Mouse (Mus musculus) limb, embryonic 10.5 days (tissue): Measurements from ENCODE around the gene Dcbld2. TPM values are rescaled to one million over a fixed set of nuclear protein-coding genes. Genes with fewer than 3 reads are reported as not detected.
"Not testable (repeated sequence)": the region's sequence is repeated elsewhere in the genome, so short reads cannot be mapped to it uniquely, and the experiment has no call there.

Source experiments
- DNase-seq: peaks from one replicate; pipeline ENCODE4 v3.0.0-alpha.2; 2017; ENCODE audit warnings: low spot score
- H3K27ac ChIP-seq: fragments of 300-500 bp; sonication (generic); 2 replicates; pipeline ENCODE4 v1.5.1; 2016; ENCODE audit warnings: mild to moderate bottlenecking
- H3K27me3 ChIP-seq: fragments of 300-500 bp; sonication (generic); 2 replicates; pipeline ENCODE4 v1.6.1; 2016; ENCODE audit warnings: low read depth, mild to moderate bottlenecking; ENCODE audit not compliant: poor library complexity, severe bottlenecking
- H3K36me3 ChIP-seq: fragments of 300-500 bp; sonication (generic); 2 replicates; pipeline ENCODE4 v1.6.1; 2016; ENCODE audit warnings: mild to moderate bottlenecking, moderate library complexity
- H3K4me1 ChIP-seq: fragments of 300-500 bp; sonication (generic); 2 replicates; pipeline ENCODE4 v1.6.1; 2016
- H3K4me3 ChIP-seq: fragments of 300-500 bp; sonication (generic); 2 replicates; pipeline ENCODE4 v1.5.1; 2016; ENCODE audit warnings: mild to moderate bottlenecking, moderate library complexity
- H3K9me3 ChIP-seq: fragments of 300-500 bp; sonication (generic); replicated peaks from 2 replicates; pipeline ENCODE4 v1.6.1; 2016; ENCODE audit warnings: mild to moderate bottlenecking
- WGBS: fragments of 180-500 bp; shearing (Covaris S2); methylation state at CpG from one replicate; pipeline ENCODE4 v1.1.7; 2016; 5-methylcytosine and 5-hydroxymethylcytosine counted together
- polyA plus RNA-seq: library from polyadenylated mRNA; unstranded; fragments of >200 nt; fragmentation: Nextera tagmentation; extraction: Ambion mirVana; gene quantifications from 2 replicates; pipeline ENCODE4 v1.2.1, GENCODE M21; 2016

Gene Dcbld2
- polyA plus RNA-seq, 1 experiment from 2014 or later: 7.0 TPM

DNA sequence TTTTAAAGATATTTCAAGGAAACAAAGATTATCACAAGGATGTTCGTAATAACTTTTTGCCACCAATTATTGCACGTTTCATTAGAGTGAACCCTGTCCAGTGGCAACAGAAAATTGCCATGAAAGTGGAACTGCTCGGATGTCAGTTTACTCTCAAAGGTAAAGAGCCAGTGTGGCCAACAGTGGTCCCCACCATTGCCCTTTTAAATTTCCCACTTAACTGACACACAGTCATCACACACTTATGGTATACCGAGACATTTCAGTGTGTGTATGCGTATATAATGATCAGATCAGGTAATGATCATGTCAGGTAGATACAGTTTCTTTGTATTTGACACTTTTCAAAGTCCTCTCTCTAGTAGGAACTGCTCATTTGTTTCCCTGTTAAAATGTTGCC is 46.9 kb downstream of the Dcbld2 start:
- Histone ChIP-seq H3K9me3 (no peaks in the 10 kb centered on the region), H3K27ac (no peak overlapping the region), H3K27me3 (no peaks in the 10 kb centered on the region), H3K36me3 (peaks cover 60% of the 10 kb centered on the region), H3K4me3 (no peak overlapping the region), H3K4me1 (no peaks in the 10 kb centered on the region)
- 90% methylated on average over 5 of the region's 5 CpGs for WGBS
- no peak for DNase-seq

DNA sequence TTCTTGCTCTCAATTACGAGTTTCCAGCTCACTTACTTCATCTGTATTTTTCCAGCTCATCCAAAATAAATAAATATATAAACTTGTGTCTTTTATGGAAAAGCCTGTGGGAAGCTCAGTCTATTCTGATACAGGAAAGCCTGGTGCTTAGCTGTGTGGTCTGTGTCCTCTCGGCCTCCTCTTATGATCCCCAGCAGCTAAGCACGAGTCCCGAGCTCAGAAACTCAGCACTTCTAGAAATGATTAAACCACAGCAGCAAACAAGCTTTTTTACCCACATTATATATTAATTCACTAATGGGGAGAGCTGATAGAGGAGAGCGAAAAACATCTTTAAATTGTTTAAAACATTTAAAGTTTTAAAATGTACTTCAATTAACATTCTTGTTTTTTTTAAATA is 48.2 kb downstream of the Dcbld2 start:
- DNase-seq: no peak
- H3K9me3 ChIP-seq: no peaks in the 10 kb centered on the region
- H3K27ac ChIP-seq: no peak overlapping the region
- no peaks in the 10 kb centered on the region for H3K4me1 ChIP-seq
- WGBS: 95% methylated on average over 5 of the region's 5 CpGs
- peaks cover 61% of the 10 kb centered on the region for H3K36me3 ChIP-seq
- H3K27me3 ChIP-seq: no peaks in the 10 kb centered on the region
- no peak overlapping the region for H3K4me3 ChIP-seq

DNA sequence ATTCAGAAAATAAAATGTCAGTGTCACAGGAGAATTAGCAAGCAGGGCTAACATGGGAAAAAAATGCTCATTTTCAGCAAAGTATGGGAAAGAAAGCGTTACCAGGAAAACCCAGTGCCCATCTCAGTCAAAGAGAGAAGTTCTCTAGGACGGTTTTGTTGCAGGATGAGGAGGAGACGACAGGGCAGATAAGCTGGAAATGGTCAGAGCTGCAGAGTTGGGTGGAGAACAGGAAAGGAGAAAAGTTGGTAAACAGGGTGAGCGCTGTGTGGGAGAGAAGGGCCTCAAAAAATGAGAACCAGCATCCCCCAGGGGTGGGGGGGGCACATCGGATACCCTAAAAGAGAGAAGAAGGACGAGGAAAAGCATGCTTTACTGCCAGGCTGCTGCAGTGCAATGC is 48.7 kb downstream of the Dcbld2 start:
- no peaks in the 10 kb centered on the region for H3K27me3 ChIP-seq
- peaks cover 59% of the 10 kb centered on the region for H3K36me3 ChIP-seq
- no peaks in the 10 kb centered on the region for H3K4me1 ChIP-seq
- WGBS: 88% methylated on average over 6 of the region's 6 CpGs
- H3K27ac ChIP-seq: no peak overlapping the region
- no peaks in the 10 kb centered on the region for H3K9me3 ChIP-seq
- no peak for DNase-seq
- H3K4me3 ChIP-seq: no peak overlapping the region

DNA sequence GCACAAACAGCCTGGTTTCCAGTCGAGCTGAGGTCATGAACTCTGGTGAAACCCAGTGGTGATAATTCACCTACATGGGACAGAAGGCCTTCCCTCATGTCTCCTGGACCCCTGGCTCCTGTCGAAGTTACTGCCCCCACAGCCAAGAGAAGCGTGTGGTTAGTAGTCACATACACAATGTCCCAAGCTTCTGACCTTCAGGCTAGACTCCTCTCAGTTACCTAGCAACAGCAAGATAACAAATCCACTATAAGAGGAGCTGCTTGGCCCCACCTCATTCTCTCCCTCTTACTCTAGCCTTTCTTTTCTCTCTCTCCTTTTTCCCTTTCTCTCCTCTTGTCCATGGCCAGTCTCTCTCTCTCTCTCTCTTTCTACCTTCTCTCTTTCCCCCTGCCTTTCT is 51.7 kb downstream of the Dcbld2 start:
- DNase-seq, H3K9me3 ChIP-seq, H3K4me1 ChIP-seq, H3K4me3 ChIP-seq, H3K27ac ChIP-seq, H3K27me3 ChIP-seq: not testable (repeated sequence)
- 37% methylated on average over 3 of the region's 3 CpGs for WGBS
- H3K36me3 ChIP-seq: peaks cover 76% of the 10 kb centered on the region

DNA sequence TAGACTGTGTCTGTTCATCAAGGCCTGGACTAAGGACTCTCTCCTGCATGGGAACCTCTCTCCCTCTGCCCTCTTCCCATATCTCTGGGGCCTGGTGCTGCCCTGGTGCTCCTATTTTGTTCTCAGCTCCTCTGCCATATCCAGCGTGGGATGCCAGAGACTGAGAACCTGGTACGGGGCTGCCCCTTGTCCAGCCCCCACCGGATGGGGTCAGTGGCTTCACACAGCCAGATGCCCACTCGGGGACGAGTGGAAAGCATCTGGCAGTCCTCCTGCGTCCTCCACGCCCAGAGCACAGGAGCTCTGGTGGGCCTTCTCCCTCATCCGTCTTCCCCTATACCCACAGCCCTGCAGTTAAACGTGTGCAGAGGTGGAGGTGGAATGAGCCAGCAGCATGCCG is 52.1 kb downstream of the Dcbld2 start:
- Histone ChIP-seq H3K4me1 (no peaks in the 10 kb centered on the region), H3K9me3 (no peaks in the 10 kb centered on the region), H3K36me3 (peaks cover 80% of the 10 kb centered on the region), H3K27ac (no peak overlapping the region), H3K4me3 (no peak overlapping the region), H3K27me3 (no peaks in the 10 kb centered on the region)
- 83% methylated on average over 10 of the region's 10 CpGs for WGBS
- DNase-seq: no peak

DNA sequence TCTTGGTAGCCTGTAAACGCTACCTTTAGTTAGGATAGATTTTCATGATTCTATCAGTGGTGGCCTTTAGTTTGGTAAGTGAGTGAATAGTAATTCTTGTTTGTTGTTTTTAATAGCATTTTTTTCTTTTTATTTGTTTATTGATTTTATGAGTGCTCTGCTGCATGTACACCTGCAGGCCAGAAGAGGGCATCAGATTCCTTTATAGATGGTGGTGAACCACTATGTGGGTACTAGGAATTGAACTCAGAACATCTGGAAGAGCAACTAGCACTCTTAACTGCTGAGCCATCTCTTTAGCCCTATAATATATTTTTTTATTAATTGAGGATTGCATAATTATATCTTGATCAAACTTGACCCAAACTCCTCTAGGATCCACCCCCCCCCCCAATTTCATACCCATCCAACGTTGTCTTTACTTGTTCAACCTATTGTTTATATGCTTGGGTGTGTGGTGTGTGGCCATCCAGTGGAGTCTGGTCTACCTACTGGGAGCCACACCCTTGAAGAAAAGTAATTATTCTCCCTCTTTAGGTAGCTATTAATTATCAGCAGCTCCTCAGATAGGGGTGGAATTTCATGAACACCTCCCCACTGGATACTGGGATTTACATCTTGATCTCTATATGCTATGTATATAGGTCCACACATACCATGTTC is 53.7 kb downstream of the Dcbld2 start:
- WGBS: 93% methylated on average over 2 of the region's 2 CpGs
- H3K4me1 ChIP-seq: no peaks in the 10 kb centered on the region
- H3K27ac ChIP-seq: no peak overlapping the region
- H3K36me3 ChIP-seq: peaks cover 90% of the 10 kb centered on the region
- no peak for DNase-seq
- H3K9me3 ChIP-seq: no peaks in the 10 kb centered on the region
- H3K27me3 ChIP-seq: no peaks in the 10 kb centered on the region
- no peak overlapping the region for H3K4me3 ChIP-seq

DNA sequence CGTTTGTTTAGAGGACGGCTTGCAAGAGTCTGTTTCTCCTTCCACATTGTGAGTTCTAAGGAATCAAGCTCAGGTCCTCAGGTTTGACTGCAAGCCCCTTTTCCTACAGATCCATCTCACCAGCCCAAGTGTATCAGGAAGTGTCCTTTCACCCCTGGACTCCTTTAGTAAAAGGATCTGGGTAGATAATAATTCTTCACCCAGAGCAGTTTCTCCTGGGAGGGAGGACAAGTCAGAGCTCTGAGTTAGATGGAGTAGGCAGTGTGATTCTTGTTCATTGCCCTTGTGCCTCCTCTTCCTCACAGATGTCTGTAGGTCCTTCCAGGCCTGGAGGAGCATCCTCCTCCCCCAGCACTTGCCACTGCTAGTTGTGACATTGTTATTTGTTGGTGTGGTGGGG is 54.3 kb downstream of the Dcbld2 start:
- H3K9me3 ChIP-seq: no peaks in the 10 kb centered on the region
- 98% methylated on average over 2 of the region's 2 CpGs for WGBS
- peaks cover 90% of the 10 kb centered on the region for H3K36me3 ChIP-seq
- DNase-seq: no peak
- H3K27ac ChIP-seq: no peak overlapping the region
- no peaks in the 10 kb centered on the region for H3K27me3 ChIP-seq
- no peak overlapping the region for H3K4me3 ChIP-seq
- no peaks in the 10 kb centered on the region for H3K4me1 ChIP-seq

DNA sequence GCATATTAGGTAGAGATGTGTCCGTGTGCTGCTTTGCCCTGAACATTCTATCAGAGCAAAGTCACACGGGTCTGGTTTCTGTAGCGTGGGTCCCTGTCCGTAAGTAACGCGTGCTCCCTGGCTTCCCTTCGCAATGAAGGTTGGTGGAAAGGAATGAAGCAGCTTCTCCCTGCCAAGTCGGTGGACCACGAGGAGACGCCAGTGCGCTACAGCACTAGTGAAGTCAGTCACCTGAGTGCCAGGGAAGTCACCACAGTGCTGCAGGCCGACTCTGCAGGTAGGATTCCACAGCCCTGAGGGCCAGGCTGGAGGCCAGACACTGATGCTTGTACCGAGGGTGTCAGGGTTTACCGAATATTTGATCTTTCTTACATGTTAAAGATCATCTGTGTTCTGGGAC is 55.8 kb downstream of the Dcbld2 start:
- WGBS: 95% methylated on average over 14 of the region's 14 CpGs
- Histone ChIP-seq H3K4me3 (no peak overlapping the region), H3K36me3 (peaks cover 87% of the 10 kb centered on the region), H3K9me3 (no peaks in the 10 kb centered on the region), H3K27me3 (no peaks in the 10 kb centered on the region), H3K4me1 (no peaks in the 10 kb centered on the region), H3K27ac (no peak overlapping the region)
- no peak for DNase-seq

DNA sequence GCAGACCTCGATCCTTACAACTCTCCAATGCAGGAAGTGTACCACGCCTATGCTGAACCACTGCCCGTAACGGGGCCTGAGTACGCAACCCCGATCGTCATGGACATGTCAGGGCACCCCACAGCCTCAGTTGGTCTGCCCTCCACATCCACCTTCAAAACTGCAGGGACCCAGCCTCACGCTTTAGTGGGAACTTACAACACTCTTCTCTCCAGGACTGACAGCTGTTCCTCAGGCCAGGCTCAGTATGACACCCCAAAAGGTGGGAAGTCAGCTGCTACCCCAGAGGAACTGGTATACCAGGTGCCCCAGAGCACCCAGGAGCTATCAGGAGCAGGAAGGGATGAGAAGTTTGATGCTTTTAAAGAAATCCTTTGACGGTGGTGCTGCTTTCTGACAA is 57.2 kb downstream of the Dcbld2 start:
- Histone ChIP-seq H3K27me3 (no peaks in the 10 kb centered on the region), H3K4me1 (no peaks in the 10 kb centered on the region), H3K9me3 (no peaks in the 10 kb centered on the region), H3K4me3 (no peak overlapping the region), H3K27ac (no peak overlapping the region), H3K36me3 (peaks cover 84% of the 10 kb centered on the region)
- no peak for DNase-seq
- 94% methylated on average over 9 of the region's 9 CpGs for WGBS

DNA sequence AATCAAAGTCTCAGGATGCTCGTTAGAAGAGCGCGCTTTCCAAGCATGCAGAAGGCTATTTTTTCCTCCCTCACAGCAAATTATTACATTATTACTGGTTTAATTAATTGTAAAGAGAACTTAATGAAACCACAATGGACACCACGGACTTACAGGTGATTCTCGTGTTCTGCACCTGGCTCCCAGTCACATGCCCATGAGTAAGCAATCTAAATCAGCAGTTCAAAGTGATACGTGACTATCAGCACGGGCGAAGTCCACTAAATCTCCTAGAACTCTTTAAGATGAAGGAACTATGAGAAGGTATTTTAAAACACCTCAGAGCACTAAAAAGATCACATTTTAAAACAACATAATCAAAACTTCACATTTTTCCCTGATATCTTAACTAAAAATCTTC is 61.8 kb downstream of the Dcbld2 start:
- Histone ChIP-seq H3K27me3 (no peaks in the 10 kb centered on the region), H3K36me3 (peaks cover 79% of the 10 kb centered on the region), H3K4me3 (no peak overlapping the region), H3K4me1 (no peaks in the 10 kb centered on the region), H3K9me3 (no peaks in the 10 kb centered on the region), H3K27ac (no peak overlapping the region)
- WGBS: 92% methylated on average over 8 of the region's 8 CpGs
- no peak for DNase-seq

DNA sequence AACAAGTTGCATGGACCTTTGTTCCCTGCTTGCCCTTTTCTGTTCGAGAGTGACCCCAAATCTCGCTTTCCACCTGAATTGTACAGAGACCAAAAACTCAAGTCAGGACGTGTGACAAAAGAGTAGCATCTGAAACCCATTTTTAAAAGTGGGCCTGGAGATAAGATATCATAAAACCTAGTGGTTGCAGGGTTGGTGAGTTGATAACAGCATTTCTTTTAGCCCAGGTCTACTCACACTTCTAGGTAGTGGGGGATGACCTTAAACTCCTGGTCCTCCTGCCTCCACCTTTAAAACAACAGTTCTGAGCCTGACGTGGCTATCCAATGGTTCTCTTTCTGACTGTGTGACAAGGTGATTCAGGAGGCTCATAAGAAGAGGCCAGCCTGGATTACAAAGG is 62.6 kb downstream of the Dcbld2 start:
- WGBS: 86% methylated on average over 4 of the region's 4 CpGs
- Histone ChIP-seq H3K9me3 (no peaks in the 10 kb centered on the region), H3K27me3 (no peaks in the 10 kb centered on the region), H3K4me1 (no peaks in the 10 kb centered on the region), H3K4me3 (no peak overlapping the region), H3K27ac (no peak overlapping the region), H3K36me3 (peaks cover 74% of the 10 kb centered on the region)
- no peak for DNase-seq

DNA sequence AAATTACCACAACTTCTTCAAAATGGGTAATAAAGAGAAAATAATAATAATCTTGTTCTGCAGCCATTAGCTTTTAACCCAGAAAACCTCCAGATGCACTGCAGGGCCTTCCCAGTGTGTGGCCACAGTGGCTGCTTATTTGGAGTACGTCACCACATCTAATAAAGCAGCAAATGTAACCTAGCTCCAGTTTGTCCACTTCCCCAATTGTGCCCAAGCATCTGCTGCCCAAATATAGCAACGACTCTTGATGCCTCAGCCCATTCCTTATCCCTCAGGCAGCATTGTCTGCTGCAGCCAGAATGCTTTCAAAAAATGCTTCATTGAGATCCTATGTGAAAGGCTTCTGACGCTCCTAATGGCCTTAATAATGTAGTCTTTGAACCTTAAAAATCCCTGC is 66.6 kb downstream of the Dcbld2 start:
- H3K27me3 ChIP-seq: no peaks in the 10 kb centered on the region
- no peaks in the 10 kb centered on the region for H3K4me1 ChIP-seq
- 86% methylated on average over 3 of the region's 3 CpGs for WGBS
- DNase-seq: no peak
- H3K36me3 ChIP-seq: peaks cover 60% of the 10 kb centered on the region
- H3K9me3 ChIP-seq: no peaks in the 10 kb centered on the region; the same call in 1 of the 2 replicates
- no peak overlapping the region for H3K27ac ChIP-seq
- no peak overlapping the region for H3K4me3 ChIP-seq

DNA sequence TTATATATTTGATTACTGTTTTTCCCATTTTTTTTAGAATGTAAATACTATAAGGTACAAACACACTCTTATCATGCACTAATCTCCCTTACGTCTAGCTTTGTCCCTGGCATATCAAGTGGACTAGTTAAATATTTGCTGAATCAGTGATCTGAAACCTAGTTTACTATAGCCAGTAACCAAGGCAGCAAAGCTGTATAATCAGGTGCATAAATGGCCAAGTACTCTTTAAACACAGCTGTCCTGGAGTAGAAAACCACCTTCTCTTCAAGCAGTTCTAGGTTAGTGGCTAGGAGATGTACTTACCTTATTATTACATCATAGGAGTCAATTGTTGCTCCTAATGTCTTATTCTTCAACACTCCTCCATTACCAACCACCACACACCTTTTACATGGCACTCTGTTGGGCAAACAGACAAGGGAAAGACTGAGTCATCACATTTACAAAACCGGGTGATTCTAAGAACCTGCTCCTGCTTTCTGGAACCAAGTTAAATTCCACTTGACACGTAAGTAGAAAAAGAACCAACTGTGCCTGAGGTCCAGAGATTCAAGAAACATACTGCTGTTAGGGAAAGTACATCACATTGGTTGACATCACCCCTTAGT is 67.4 kb downstream of the Dcbld2 start:
- H3K4me3 ChIP-seq: no peak overlapping the region
- DNase-seq: no peak
- peaks cover 58% of the 10 kb centered on the region for H3K36me3 ChIP-seq
- H3K27ac ChIP-seq: no peak overlapping the region
- H3K4me1 ChIP-seq: no peaks in the 10 kb centered on the region
- H3K9me3 ChIP-seq: no peaks in the 10 kb centered on the region; the same call in 1 of the 2 replicates
- 96% methylated on average over 3 of the region's 3 CpGs for WGBS
- H3K27me3 ChIP-seq: no peaks in the 10 kb centered on the region

DNA sequence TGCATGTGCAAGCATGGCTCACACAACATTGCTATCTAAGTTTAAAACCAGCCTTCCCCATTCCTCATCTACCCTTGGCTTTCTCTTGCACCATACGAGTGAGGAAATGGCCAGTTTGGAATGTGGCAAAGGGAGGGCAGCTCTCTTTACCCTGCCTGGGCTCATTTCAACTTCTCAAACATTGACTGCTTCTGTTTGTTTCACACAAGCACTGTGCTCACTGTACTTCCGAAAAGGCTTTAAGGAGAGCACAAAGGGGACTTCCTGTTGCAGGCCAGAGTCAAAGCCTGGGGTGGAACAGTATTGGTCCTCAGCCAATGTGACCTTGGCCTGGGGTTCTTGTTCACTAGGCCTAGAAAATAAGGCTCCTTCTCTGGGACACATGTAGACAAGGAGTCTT is 68.1 kb downstream of the Dcbld2 start:
- peaks cover 58% of the 10 kb centered on the region for H3K36me3 ChIP-seq
- H3K27me3 ChIP-seq: no peaks in the 10 kb centered on the region
- no peak overlapping the region for H3K27ac ChIP-seq
- H3K9me3 ChIP-seq: no peaks in the 10 kb centered on the region; the same call in 1 of the 2 replicates
- 79% methylated on average over 2 of the region's 2 CpGs for WGBS
- DNase-seq: no peak
- H3K4me3 ChIP-seq: no peak overlapping the region
- H3K4me1 ChIP-seq: no peaks in the 10 kb centered on the region
